Mouse (Mus musculus): ENCODE results near the gene Ipo8. TPM values are rescaled to one million over a fixed set of nuclear protein-coding genes. Genes with fewer than 3 reads are reported as not detected.

Ipo8 gene
- polyA plus RNA-seq, 1 experiment from 2014 or later = 24.5 TPM

GRCm38 (mm10) chr6:148740521-148741226, 90.6 kb downstream of the Ipo8 start:
- 58% methylated on average over 8 of the region's 8 CpGs for WGBS
- Histone ChIP-seq H3K27me3 (replicated peaks; ENCODE audit: control insufficient read depth, insufficient read depth, low read length) (no peaks in the 10 kb centered on the region), H3K4me3 (ENCODE audit: low read depth, low read length) (no peak overlapping the region), H3K4me1 (replicated peaks; ENCODE audit: control insufficient read depth, insufficient read depth, low read length) (peaks cover 8% of the 10 kb centered on the region), H3K36me3 (ENCODE audit: control insufficient read depth, insufficient read depth, low read length) (no peaks in the 10 kb centered on the region), H3K4me2 (ENCODE audit: low read length) (no peak overlapping the region), H3K9ac (ENCODE audit: low read length) (no peak overlapping the region), H3K27ac (ENCODE audit: low read depth) (no peak overlapping the region), H3K9me3 (ENCODE audit: control insufficient read depth, low read length) (0 out of 2 replicates have a peak, but pooled peaks cover 3% of the 10 kb centered on the region)
- no peak for ATAC-seq (replicated peaks; ENCODE audit: low FRiP score, low TSS enrichment, low read depth)
- peak; percentile 57 for DNase-seq (ENCODE audit: low spot score)

GRCm38 (mm10) chr6:148736390-148736789, 94.9 kb downstream of the Ipo8 start:
- DNase-seq (ENCODE audit: low spot score) = no peak
- WGBS = 85% methylated on average over 1 of the region's 1 CpGs
- Histone ChIP-seq H3K4me2 (ENCODE audit: low read length) (no peak overlapping the region), H3K4me3 (ENCODE audit: low read depth, low read length) (no peak overlapping the region), H3K9me3 (ENCODE audit: control insufficient read depth, low read length) (0 out of 2 replicates have a peak, but pooled peaks cover 3% of the 10 kb centered on the region), H3K27ac (ENCODE audit: low read depth) (no peak overlapping the region), H3K27me3 (replicated peaks; ENCODE audit: control insufficient read depth, insufficient read depth, low read length) (no peaks in the 10 kb centered on the region), H3K36me3 (ENCODE audit: control insufficient read depth, insufficient read depth, low read length) (no peaks in the 10 kb centered on the region), H3K9ac (ENCODE audit: low read length) (no peak overlapping the region), H3K4me1 (replicated peaks; ENCODE audit: control insufficient read depth, insufficient read depth, low read length) (peaks cover 8% of the 10 kb centered on the region)
- no peak for ATAC-seq (replicated peaks; ENCODE audit: low FRiP score, low TSS enrichment, low read depth)

GRCm38 (mm10) chr6:148734012-148734411, 97.3 kb downstream of the Ipo8 start:
- H3K4me2 ChIP-seq (ENCODE audit: low read length) = no peak overlapping the region
- H3K27ac ChIP-seq (ENCODE audit: low read depth) = no peak overlapping the region
- 94% methylated on average over 20 of the region's 20 CpGs for WGBS
- no peak overlapping the region for H3K4me3 ChIP-seq (ENCODE audit: low read depth, low read length)
- ATAC-seq (replicated peaks; ENCODE audit: low FRiP score, low TSS enrichment, low read depth) (no peak), DNase-seq (ENCODE audit: low spot score) (no peak)
- H3K4me1 ChIP-seq (replicated peaks; ENCODE audit: control insufficient read depth, insufficient read depth, low read length) = peaks cover 1% of the 10 kb centered on the region
- no peaks in the 10 kb centered on the region for H3K27me3 ChIP-seq (replicated peaks; ENCODE audit: control insufficient read depth, insufficient read depth, low read length)
- H3K9me3 ChIP-seq (ENCODE audit: control insufficient read depth, low read length) = no peaks in the 10 kb centered on the region
- no peaks in the 10 kb centered on the region for H3K36me3 ChIP-seq (ENCODE audit: control insufficient read depth, insufficient read depth, low read length)
- H3K9ac ChIP-seq (ENCODE audit: low read length) = no peak overlapping the region

- no peak for ATAC-seq (replicated peaks; ENCODE audit: low FRiP score, low TSS enrichment, low read depth)
- H3K4me3 ChIP-seq (ENCODE audit: low read depth, low read length) = no peak overlapping the region
- H3K36me3 ChIP-seq (ENCODE audit: control insufficient read depth, insufficient read depth, low read length) = no peaks in the 10 kb centered on the region
- DNase-seq (ENCODE audit: low spot score) = no peak
- no peak overlapping the region; the same call in 1 of the 2 replicates for H3K27ac ChIP-seq (ENCODE audit: low read depth)
- H3K4me1 ChIP-seq (replicated peaks; ENCODE audit: control insufficient read depth, insufficient read depth, low read length) = peaks cover 8% of the 10 kb centered on the region
- no peak overlapping the region for H3K9ac ChIP-seq (ENCODE audit: low read length)
- no peaks in the 10 kb centered on the region for H3K27me3 ChIP-seq (replicated peaks; ENCODE audit: control insufficient read depth, insufficient read depth, low read length)
- 73% methylated on average over 1 of the region's 1 CpGs for WGBS
- H3K4me2 ChIP-seq (ENCODE audit: low read length) = no peak overlapping the region
- H3K9me3 ChIP-seq (ENCODE audit: control insufficient read depth, low read length) = no peaks in the 10 kb centered on the region
Measured at GRCm38 (mm10) chr6:148732920-148733319, 98.3 kb downstream of the Ipo8 start.

GRCm38 (mm10) chr6:148728571-148728970, 102.7 kb downstream of the Ipo8 start:
- H3K4me2 ChIP-seq (ENCODE audit: low read length) = no peak overlapping the region
- no peak overlapping the region for H3K9ac ChIP-seq (ENCODE audit: low read length)
- peaks cover 8% of the 10 kb centered on the region for H3K4me1 ChIP-seq (replicated peaks; ENCODE audit: control insufficient read depth, insufficient read depth, low read length)
- WGBS = 26% methylated on average over 3 of the region's 3 CpGs
- H3K9me3 ChIP-seq (ENCODE audit: control insufficient read depth, low read length) = no peaks in the 10 kb centered on the region
- no peak for ATAC-seq (replicated peaks; ENCODE audit: low FRiP score, low TSS enrichment, low read depth)
- peak; percentile 52 for DNase-seq (ENCODE audit: low spot score)
- no peaks in the 10 kb centered on the region for H3K36me3 ChIP-seq (ENCODE audit: control insufficient read depth, insufficient read depth, low read length)
- H3K27ac ChIP-seq (ENCODE audit: low read depth) = peak overlapping the region; percentile 40; the same call in 1 of the 2 replicates
- no peaks in the 10 kb centered on the region for H3K27me3 ChIP-seq (replicated peaks; ENCODE audit: control insufficient read depth, insufficient read depth, low read length)
- no peak overlapping the region for H3K4me3 ChIP-seq (ENCODE audit: low read depth, low read length)

DNA sequence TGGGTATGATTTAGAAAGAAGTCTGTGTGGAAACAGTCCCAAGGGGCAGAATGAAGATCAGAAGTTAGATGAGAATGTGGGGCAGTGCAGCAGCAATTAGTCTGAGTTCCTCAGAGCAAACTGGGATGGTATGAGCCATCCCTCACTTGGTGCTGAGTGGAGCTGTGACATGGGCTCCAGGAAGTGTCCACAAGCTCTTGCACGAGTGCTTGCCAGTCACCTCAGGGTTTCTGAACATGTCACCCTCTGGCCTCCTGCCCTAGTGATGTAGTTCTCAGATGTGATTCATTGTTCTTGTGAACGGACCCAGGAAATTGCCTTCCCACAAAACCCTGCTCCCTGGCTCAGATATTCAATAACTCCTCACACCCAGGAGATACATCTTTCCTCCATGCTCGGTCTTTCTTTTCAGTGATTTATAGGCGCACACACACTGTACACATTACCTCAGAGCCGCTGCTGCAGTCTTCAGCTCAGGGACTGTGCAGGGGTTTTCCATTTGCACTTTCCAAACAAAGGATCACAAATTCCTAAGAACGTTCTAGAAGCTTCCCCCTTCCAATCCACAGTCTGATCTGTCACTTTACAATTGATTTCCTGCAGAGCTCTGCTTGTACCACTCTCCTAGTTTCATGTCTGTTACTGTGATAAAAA, 103.3 kb downstream of the Ipo8 start:
- no peak overlapping the region for H3K4me3 ChIP-seq (ENCODE audit: low read depth, low read length)
- no peak overlapping the region for H3K4me2 ChIP-seq (ENCODE audit: low read length)
- ATAC-seq (replicated peaks; ENCODE audit: low FRiP score, low TSS enrichment, low read depth) (no peak; the same call in 1 of the 2 replicates), DNase-seq (ENCODE audit: low spot score) (no peak)
- H3K27me3 ChIP-seq (replicated peaks; ENCODE audit: control insufficient read depth, insufficient read depth, low read length) = no peaks in the 10 kb centered on the region
- H3K36me3 ChIP-seq (ENCODE audit: control insufficient read depth, insufficient read depth, low read length) = no peaks in the 10 kb centered on the region
- no peak overlapping the region for H3K9ac ChIP-seq (ENCODE audit: low read length)
- 37% methylated on average over 6 of the region's 6 CpGs for WGBS
- H3K27ac ChIP-seq (ENCODE audit: low read depth) = peak overlapping the region; percentile 40; the same call in 1 of the 2 replicates
- no peaks in the 10 kb centered on the region for H3K9me3 ChIP-seq (ENCODE audit: control insufficient read depth, low read length)
- H3K4me1 ChIP-seq (replicated peaks; ENCODE audit: control insufficient read depth, insufficient read depth, low read length) = peaks cover 8% of the 10 kb centered on the region

GRCm38 (mm10) chr6:148724453-148724852, 106.8 kb downstream of the Ipo8 start:
- Histone ChIP-seq H3K4me2 (ENCODE audit: low read length) (no peak overlapping the region), H3K27me3 (replicated peaks; ENCODE audit: control insufficient read depth, insufficient read depth, low read length) (no peaks in the 10 kb centered on the region), H3K36me3 (ENCODE audit: control insufficient read depth, insufficient read depth, low read length) (no peaks in the 10 kb centered on the region), H3K4me3 (ENCODE audit: low read depth, low read length) (no peak overlapping the region), H3K9ac (ENCODE audit: low read length) (no peak overlapping the region), H3K27ac (ENCODE audit: low read depth) (no peak overlapping the region), H3K4me1 (replicated peaks; ENCODE audit: control insufficient read depth, insufficient read depth, low read length) (peaks cover 8% of the 10 kb centered on the region), H3K9me3 (ENCODE audit: control insufficient read depth, low read length) (no peaks in the 10 kb centered on the region)
- DNase-seq (ENCODE audit: low spot score) (no peak), ATAC-seq (replicated peaks; ENCODE audit: low FRiP score, low TSS enrichment, low read depth) (no peak)
- 46% methylated on average over 3 of the region's 3 CpGs for WGBS

Measured in intestine, embryonic 14.5 days (tissue).